Mouse (Mus musculus): ENCODE measurements at regions not wholly inside any gene's neighbourhood (a gene's known extent, or its start where the extent isn't known, plus 50 kb on each side); places are given as distances from the start of the nearest gene placed in this dataset.

DNA sequence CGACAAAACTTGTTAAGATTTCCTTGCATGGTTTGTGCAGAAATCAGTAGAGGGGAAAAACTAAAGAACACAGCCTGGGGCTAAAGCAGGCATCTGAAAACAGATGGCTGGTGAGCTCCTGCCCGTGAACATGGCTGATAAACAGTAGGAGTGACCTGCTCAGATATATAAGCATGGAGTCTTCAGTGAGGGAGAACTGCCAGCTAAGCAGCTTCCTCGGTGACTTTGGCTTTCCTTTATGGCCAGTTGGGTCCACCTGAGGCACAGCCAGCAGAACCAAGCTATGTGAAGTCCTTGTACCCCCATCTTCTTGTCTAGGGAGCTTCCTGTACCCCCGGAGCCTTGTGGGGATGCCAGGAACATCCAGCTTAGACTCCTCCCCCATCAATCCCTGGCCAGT, 139.8 kb upstream of the Gm10295 start:
- TF ChIP-seq CTCF (IDR thresholded peaks at IDR 0.05; ENCODE audit: insufficient read depth, low read depth, low read length) (no peak), POLR2A (IDR thresholded peaks at IDR 0.05; ENCODE audit: insufficient read depth, low read depth, low read length) (no peak)

Data from olfactory bulb, adult 2 months (tissue).